Mouse (Mus musculus) ES-E14 (cell line): ENCODE measurements at regions not wholly inside any gene's neighbourhood (a gene's known extent, or its start where the extent isn't known, plus 50 kb on each side); places are given as distances from the start of the nearest gene placed in this dataset.

ENCODE experiments used
- DNase-seq: peaks from one replicate; pipeline ENCODE4 v3.0.0-alpha.2; 2013; ENCODE audit warnings: low read depth, low spot score
- H3K27ac ChIP-seq: 2 replicates; pipeline ENCODE4 v1.5.1; 2012; ENCODE audit warnings: low read depth, mild to moderate bottlenecking, low read length, moderate library complexity, mixed read lengths; ENCODE audit not compliant: poor library complexity, insufficient read depth, severe bottlenecking
- H3K36me3 ChIP-seq: 2 replicates; pipeline ENCODE4 v1.6.1; 2012; ENCODE audit warnings: mild to moderate bottlenecking, low read length, moderate library complexity, mixed read lengths; ENCODE audit not compliant: control insufficient read depth, poor library complexity, insufficient read depth, severe bottlenecking
- H3K4me1 ChIP-seq, 2 experiments: fragments of 150-350 bp in 1 of 2; sonication (generic) in 1 of 2; 2 replicates each; pipeline ENCODE4 v1.6.1; 2012; ENCODE audit warnings: low read length in 2 of 2, mild to moderate bottlenecking in 1 of 2, mixed read lengths in 1 of 2; ENCODE audit not compliant: control insufficient read depth in 2 of 2, insufficient read depth in 2 of 2, poor library complexity in 1 of 2
- H3K4me3 ChIP-seq, 2 experiments: fragments of 150-350 bp in 1 of 2; sonication (generic) in 1 of 2; 2 replicates each; pipeline ENCODE4 v1.5.1; 2012; ENCODE audit warnings: low read length in 2 of 2, low read depth in 1 of 2, mild to moderate bottlenecking in 1 of 2, mixed read lengths in 1 of 2; ENCODE audit not compliant: insufficient read depth in 1 of 2, poor library complexity in 1 of 2, severe bottlenecking in 1 of 2
- H3K9ac ChIP-seq: 2 replicates; pipeline ENCODE4 v1.6.1; 2012; ENCODE audit warnings: low read depth, mild to moderate bottlenecking, low read length, mixed read lengths; ENCODE audit not compliant: poor library complexity, insufficient read depth, severe bottlenecking
- H3K9me3 ChIP-seq: fragments of 150-350 bp; sonication (generic); 2 replicates; pipeline ENCODE4 v1.6.1; 2012; ENCODE audit warnings: low read depth, mild to moderate bottlenecking, low read length; ENCODE audit not compliant: control insufficient read depth, insufficient read depth
- CHD2 ChIP-seq: IDR thresholded peaks from 2 replicates; pipeline ENCODE4 v1.6.1; 2014; ENCODE audit warnings: mild to moderate bottlenecking, low read depth, low read length, inconsistent platforms
- HCFC1 ChIP-seq: IDR thresholded peaks from 2 replicates; pipeline ENCODE4 v1.6.1; 2012; ENCODE audit warnings: low read length, inconsistent platforms, borderline replicate concordance; ENCODE audit not compliant: insufficient read depth
- MAFK ChIP-seq: IDR thresholded peaks from 2 replicates; pipeline ENCODE4 v1.6.1; 2014; ENCODE audit warnings: mild to moderate bottlenecking, low read depth, low read length, inconsistent platforms; ENCODE audit not compliant: insufficient read depth
- ZC3H11A ChIP-seq: IDR thresholded peaks from 2 replicates; pipeline ENCODE4 v1.6.1; 2012; ENCODE audit warnings: low read depth, mild to moderate bottlenecking, inconsistent platforms, low read length, borderline replicate concordance
- ZNF384 ChIP-seq: IDR thresholded peaks from 2 replicates; pipeline ENCODE4 v1.6.1; 2012; ENCODE audit warnings: low read depth, low read length, inconsistent platforms
- in situ Hi-C, 2 experiments: fragments of 600-800 bp; cut with MboI; formaldehyde crosslinking; loops; one replicate each; pipeline ENCODE4 v1.15.1; 2025; ENCODE audit warnings: low sequenced_read_pairs in 2 of 2, inconsistent platforms in 1 of 2; ENCODE audit not compliant: unreplicated experiment in 2 of 2

GRCm38 (mm10) chr4:35417866-35418265 is 191.9 kb upstream of the C9orf72 start:
- TF ChIP-seq HCFC1 (no peak), ZNF384 (peak; percentile 16; the same call in 1 of the 2 replicates), ZC3H11A (peak; percentile 72; the same call in 1 of the 2 replicates), CHD2 (no peak), MAFK (no peak)
- Histone ChIP-seq H3K36me3 (no peaks in the 10 kb centered on the region), H3K4me1 (no peaks in the 10 kb centered on the region), H3K27ac (no peak overlapping the region), H3K9me3 (no peaks in the 10 kb centered on the region), H3K4me3 (no peak overlapping the region), H3K9ac (no peak overlapping the region)
- in situ Hi-C loops = loop anchor here in 1 of 2 experiments (25.0 kb wide), 1 partner anchor 456 kb away; no protein-coding TSS in a partner anchor
- peak; percentile 53 for DNase-seq

DNA sequence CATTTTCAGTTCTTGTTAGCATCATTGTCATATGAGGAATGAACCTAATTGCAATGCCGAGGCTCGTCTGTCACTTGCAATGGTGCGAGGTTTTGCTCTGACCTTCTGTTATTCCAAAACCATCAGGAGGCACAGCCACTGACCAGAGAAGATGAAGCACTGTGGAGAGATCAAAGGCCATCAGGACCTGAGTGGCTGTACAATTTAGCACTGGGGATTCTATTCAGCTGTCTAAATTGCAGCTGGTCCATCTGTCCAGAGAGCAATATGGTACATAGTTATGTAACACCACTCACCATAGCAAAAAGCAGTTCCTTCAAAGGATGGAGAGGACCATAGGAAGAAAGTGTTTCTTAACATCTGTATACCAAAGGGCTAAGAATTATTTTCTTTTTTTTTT is 187.5 kb upstream of the C9orf72 start:
- Histone ChIP-seq H3K4me1 (no peaks in the 10 kb centered on the region), H3K27ac (no peak overlapping the region), H3K36me3 (no peaks in the 10 kb centered on the region), H3K9me3 (no peaks in the 10 kb centered on the region), H3K9ac (no peak overlapping the region), H3K4me3 (no peak overlapping the region)
- no peak for DNase-seq
- TF ChIP-seq HCFC1 (no peak), CHD2 (no peak), ZNF384 (no peak), MAFK (no peak), ZC3H11A (no peak)
- in situ Hi-C loops = loop anchor here in 1 of 2 experiments (25.0 kb wide), 1 partner anchor 451 kb away; no protein-coding TSS in a partner anchor

GRCm38 (mm10) chr4:35405301-35406006 is 179.5 kb upstream of the C9orf72 start:
- Histone ChIP-seq H3K9me3 (no peaks in the 10 kb centered on the region), H3K9ac (no peak overlapping the region), H3K36me3 (no peaks in the 10 kb centered on the region), H3K27ac (no peak overlapping the region), H3K4me3 (no peak overlapping the region), H3K4me1 (no peaks in the 10 kb centered on the region)
- no peak for DNase-seq
- in situ Hi-C loops = loop anchor here in 1 of 2 experiments (25.0 kb wide), 1 partner anchor 443 kb away; no protein-coding TSS in a partner anchor
- TF ChIP-seq HCFC1 (no peak), ZNF384 (no peak), CHD2 (no peak), ZC3H11A (no peak), MAFK (no peak)

DNA sequence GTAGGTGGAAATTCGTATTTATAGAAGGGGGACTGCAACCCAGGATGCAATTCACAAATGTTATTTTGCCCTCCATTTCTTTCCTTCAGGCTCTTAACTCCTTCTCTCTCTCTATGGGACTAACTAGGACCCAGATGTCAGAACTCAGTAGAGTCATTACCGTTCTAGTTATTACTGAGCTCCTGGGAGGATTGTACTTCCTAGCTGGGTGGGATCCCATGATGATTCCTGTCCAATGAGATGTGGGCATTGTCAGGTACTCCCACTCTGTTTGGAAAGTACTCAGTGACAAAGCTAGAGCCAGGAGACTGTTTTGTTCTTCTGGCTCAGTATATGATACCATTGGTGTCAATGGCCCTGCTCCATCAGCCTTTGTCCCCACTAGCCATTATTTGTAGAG is 178.1 kb upstream of the C9orf72 start:
- in situ Hi-C loops = loop anchor here in 1 of 2 experiments (25.0 kb wide), 1 partner anchor 442 kb away; no protein-coding TSS in a partner anchor

More for the DNA sequence above, 178.1 kb upstream of the C9orf72 start:
- Histone ChIP-seq H3K9me3 (no peaks in the 10 kb centered on the region), H3K27ac (no peak overlapping the region), H3K36me3 (no peaks in the 10 kb centered on the region), H3K4me3 (no peak overlapping the region), H3K4me1 (no peaks in the 10 kb centered on the region), H3K9ac (no peak overlapping the region)
- no peak for TF ChIP-seq ZNF384
- TF ChIP-seq MAFK = no peak
- no peak for TF ChIP-seq ZC3H11A
- no peak for TF ChIP-seq HCFC1
- TF ChIP-seq CHD2 = no peak
- DNase-seq = no peak
